Mouse (Mus musculus) neural tube, embryonic 11.5 days (tissue): ENCODE measurements around the gene Ptpa. TPM values are rescaled to one million over a fixed set of nuclear protein-coding genes. Genes with fewer than 3 reads are reported as not detected.
A peak's percentile ranks its signal among the peaks of the same experiment; 100 is the strongest.

Source experiments
- ATAC-seq: fragments of 200-750 bp; cut with Nextera tagmentation; 2 replicates; pipeline ENCODE4 v1.8.0; 2017; ENCODE audit warnings: moderate number of reproducible peaks, mild to moderate bottlenecking, moderate TSS enrichment, moderate library complexity; ENCODE audit not compliant: insufficient read depth, low FRiP score, low TSS enrichment
- DNase-seq: peaks from one replicate; pipeline ENCODE4 v3.0.0-alpha.2; 2015; ENCODE audit warnings: low spot score
- H3K27ac ChIP-seq: fragments of 300-500 bp; sonication (generic); 2 replicates; pipeline ENCODE4 v1.5.1; 2014; ENCODE audit warnings: low read depth, mild to moderate bottlenecking, low read length
- H3K27me3 ChIP-seq: fragments of 300-500 bp; sonication (generic); 2 replicates; pipeline ENCODE4 v1.6.1; 2014; ENCODE audit warnings: mild to moderate bottlenecking, low read length, mixed read lengths; ENCODE audit not compliant: control insufficient read depth, insufficient read depth
- H3K36me3 ChIP-seq: fragments of 300-500 bp; sonication (generic); 2 replicates; pipeline ENCODE4 v1.6.1; 2014; ENCODE audit warnings: mild to moderate bottlenecking, low read length, moderate library complexity, mixed read lengths; ENCODE audit not compliant: control insufficient read depth, insufficient read depth
- H3K4me1 ChIP-seq: fragments of 300-500 bp; sonication (generic); 2 replicates; pipeline ENCODE4 v1.6.1; 2014; ENCODE audit warnings: low read length, mixed read lengths; ENCODE audit not compliant: control insufficient read depth, insufficient read depth
- H3K4me2 ChIP-seq: fragments of 300-500 bp; sonication (generic); 2 replicates; pipeline ENCODE4 v1.6.1; 2014; ENCODE audit warnings: low read depth, mild to moderate bottlenecking, moderate library complexity
- H3K4me3 ChIP-seq: fragments of 300-500 bp; sonication (generic); 2 replicates; pipeline ENCODE4 v1.5.1; 2014; ENCODE audit warnings: low read depth, low read length
- H3K9ac ChIP-seq: fragments of 300-500 bp; sonication (generic); 2 replicates; pipeline ENCODE4 v1.6.1; 2014; ENCODE audit warnings: mild to moderate bottlenecking, low read length
- H3K9me3 ChIP-seq: fragments of 300-500 bp; sonication (generic); 2 replicates; pipeline ENCODE4 v1.6.1; 2016; ENCODE audit warnings: low read length; ENCODE audit not compliant: control insufficient read depth
- WGBS: fragments of 180-500 bp; shearing (Covaris S2); extraction: QIAGEN DNeasy Blood & Tissue Kit; methylation state at CpG from one replicate; pipeline ENCODE4 v1.1.7; 2014; 5-methylcytosine and 5-hydroxymethylcytosine counted together
- polyA plus RNA-seq: library from polyadenylated mRNA; unstranded; fragments of >200 nt; fragmentation: Nextera tagmentation; extraction: Ambion mirVana; gene quantifications from 2 replicates; pipeline ENCODE4 v1.2.1, GENCODE M21; 2014

Gene Ptpa
- polyA plus RNA-seq, 1 experiment from 2014 or later: 63.2 TPM

DNA sequence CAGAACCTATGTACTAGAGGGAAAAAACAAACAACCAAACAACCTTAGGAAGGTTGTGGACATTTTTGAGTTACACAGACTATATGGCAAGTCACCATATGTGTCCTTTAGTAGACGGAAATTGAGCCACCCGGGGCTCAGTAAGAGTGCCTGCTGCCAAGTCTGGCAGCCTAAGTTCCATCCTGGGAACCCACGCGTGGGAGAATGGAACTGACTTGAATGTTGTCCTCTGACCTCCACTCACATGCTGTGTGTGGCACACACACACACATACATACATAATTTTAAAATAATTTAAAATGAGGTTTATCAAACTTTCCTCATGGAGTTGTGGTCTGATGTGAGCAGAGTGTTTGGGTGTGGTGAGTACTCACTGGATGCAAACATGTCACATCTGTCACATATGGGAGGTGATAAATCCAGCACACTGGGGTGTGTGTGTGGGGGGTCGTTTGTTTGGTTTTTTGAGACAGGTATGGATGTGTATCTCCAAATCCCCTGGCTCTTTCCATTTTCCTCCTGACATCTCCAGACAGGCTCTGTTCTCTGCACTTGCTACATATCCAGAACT lies 1.8 kb downstream of the Ptpa start:
- Histone ChIP-seq H3K4me3 (no peak overlapping the region), H3K9ac (no peak overlapping the region), H3K4me1 (peaks cover 17% of the 10 kb centered on the region), H3K27me3 (no peaks in the 10 kb centered on the region), H3K4me2 (no peak overlapping the region), H3K27ac (no peak overlapping the region), H3K9me3 (no peaks in the 10 kb centered on the region), H3K36me3 (no peaks in the 10 kb centered on the region)
- ATAC-seq: no peak
- no peak for DNase-seq
- 73% methylated on average over 5 of the region's 5 CpGs for WGBS

GRCm38 (mm10) chr2:30418259-30418658 lies 2.4 kb downstream of the Ptpa start:
- ATAC-seq: no peak
- Histone ChIP-seq H3K9ac (no peak overlapping the region), H3K4me2 (no peak overlapping the region), H3K4me3 (no peak overlapping the region), H3K36me3 (no peaks in the 10 kb centered on the region), H3K4me1 (peaks cover 17% of the 10 kb centered on the region), H3K9me3 (no peaks in the 10 kb centered on the region), H3K27me3 (no peaks in the 10 kb centered on the region), H3K27ac (no peak overlapping the region)
- no peak for DNase-seq
- 77% methylated on average over 6 of the region's 6 CpGs for WGBS

DNA sequence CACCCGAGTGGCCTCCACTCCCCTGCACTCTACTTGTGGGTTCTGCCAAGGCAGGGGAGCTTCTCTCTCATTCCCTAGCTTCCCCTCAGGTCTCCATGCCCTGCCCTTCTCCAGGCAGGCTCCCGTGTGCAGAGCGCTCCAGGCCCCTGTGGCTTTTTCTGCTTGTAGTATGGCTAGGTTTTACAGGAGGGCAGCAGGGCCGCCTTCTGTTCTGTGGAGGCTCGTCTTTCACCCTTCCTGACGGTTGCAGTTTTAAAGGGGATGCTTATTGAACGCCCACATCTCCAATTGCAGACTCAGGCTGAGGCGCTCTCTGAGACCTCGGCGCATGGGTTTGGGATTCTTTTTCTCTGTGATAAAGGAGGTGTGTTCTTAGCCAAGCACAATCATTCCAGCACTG lies 3.3 kb downstream of the Ptpa start:
- H3K27me3 ChIP-seq: no peaks in the 10 kb centered on the region
- H3K4me1 ChIP-seq: peaks cover 17% of the 10 kb centered on the region
- DNase-seq: no peak
- WGBS: 17% methylated on average over 10 of the region's 10 CpGs
- H3K9me3 ChIP-seq: no peaks in the 10 kb centered on the region
- H3K27ac ChIP-seq: no peak overlapping the region
- no peaks in the 10 kb centered on the region for H3K36me3 ChIP-seq
- H3K4me3 ChIP-seq: no peak overlapping the region
- 0 out of 2 replicates have a peak overlapping the region, but pooled peaks have one; percentile 22 for H3K4me2 ChIP-seq
- ATAC-seq: no peak
- 0 out of 2 replicates have a peak overlapping the region, but pooled peaks have one; percentile 14 for H3K9ac ChIP-seq

GRCm38 (mm10) chr2:30421432-30421831 lies 5.6 kb downstream of the Ptpa start:
- no peaks in the 10 kb centered on the region for H3K27me3 ChIP-seq
- DNase-seq (no peak), ATAC-seq (no peak)
- H3K9ac ChIP-seq: no peak overlapping the region
- H3K36me3 ChIP-seq: peaks cover 2% of the 10 kb centered on the region; the same call in 1 of the 2 replicates
- no peak overlapping the region for H3K4me3 ChIP-seq
- H3K4me2 ChIP-seq: no peak overlapping the region
- WGBS: 73% methylated on average over 4 of the region's 4 CpGs
- H3K4me1 ChIP-seq: peaks cover 17% of the 10 kb centered on the region
- H3K27ac ChIP-seq: no peak overlapping the region
- no peaks in the 10 kb centered on the region for H3K9me3 ChIP-seq

DNA sequence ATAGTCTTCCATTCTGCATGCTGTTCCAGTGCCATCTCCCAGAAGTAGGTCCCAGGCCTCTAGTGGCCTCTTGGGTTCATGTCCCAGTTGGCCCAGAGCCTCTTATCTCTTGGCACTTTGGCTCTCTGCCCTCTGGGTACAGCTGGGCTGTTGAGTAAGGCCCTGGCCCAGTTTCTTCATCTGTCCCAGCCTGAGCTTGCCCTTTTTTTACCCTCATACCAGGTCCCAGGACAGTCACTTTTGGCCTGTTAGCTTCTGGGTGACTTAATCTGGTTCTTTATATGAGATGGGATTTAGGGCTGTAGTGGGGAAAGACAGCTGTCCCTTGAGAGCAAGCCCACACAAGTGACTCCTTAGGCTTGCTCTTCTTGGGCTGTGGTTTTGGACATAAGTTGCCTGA lies 13.3 kb downstream of the Ptpa start:
- Histone ChIP-seq H3K4me2 (no peak overlapping the region), H3K9ac (no peak overlapping the region), H3K27me3 (no peaks in the 10 kb centered on the region), H3K27ac (no peak overlapping the region), H3K4me1 (no peaks in the 10 kb centered on the region), H3K9me3 (no peaks in the 10 kb centered on the region), H3K4me3 (no peak overlapping the region), H3K36me3 (peaks cover 15% of the 10 kb centered on the region)
- DNase-seq: no peak
- ATAC-seq: no peak

GRCm38 (mm10) chr2:30435326-30436155 lies 19.7 kb downstream of the Ptpa start:
- Histone ChIP-seq H3K9me3 (no peaks in the 10 kb centered on the region), H3K4me1 (peaks cover 2% of the 10 kb centered on the region), H3K36me3 (peaks cover 27% of the 10 kb centered on the region), H3K27me3 (no peaks in the 10 kb centered on the region), H3K9ac (no peak overlapping the region), H3K27ac (no peak overlapping the region), H3K4me2 (no peak overlapping the region), H3K4me3 (no peak overlapping the region)
- WGBS: 49% methylated on average over 5 of the region's 5 CpGs
- ATAC-seq (peak; percentile 35; the same call in 1 of the 2 replicates), DNase-seq (peak; percentile 81)

GRCm38 (mm10) chr2:30436156-30436545 lies 20.3 kb downstream of the Ptpa start:
- H3K9me3 ChIP-seq: no peaks in the 10 kb centered on the region
- 87% methylated on average over 5 of the region's 5 CpGs for WGBS
- H3K4me1 ChIP-seq: peaks cover 8% of the 10 kb centered on the region
- H3K27me3 ChIP-seq: no peaks in the 10 kb centered on the region
- no peak for ATAC-seq
- no peak overlapping the region for H3K9ac ChIP-seq
- H3K27ac ChIP-seq: no peak overlapping the region
- no peak for DNase-seq
- H3K4me2 ChIP-seq: no peak overlapping the region
- H3K36me3 ChIP-seq: peaks cover 23% of the 10 kb centered on the region
- no peak overlapping the region for H3K4me3 ChIP-seq

- H3K27me3 ChIP-seq: no peaks in the 10 kb centered on the region
- H3K9ac ChIP-seq: no peak overlapping the region
- DNase-seq (no peak), ATAC-seq (no peak)
- H3K36me3 ChIP-seq: peaks cover 23% of the 10 kb centered on the region
- H3K4me1 ChIP-seq: peaks cover 13% of the 10 kb centered on the region
- H3K4me2 ChIP-seq: no peak overlapping the region
- WGBS: 88% methylated on average over 4 of the region's 4 CpGs
- H3K9me3 ChIP-seq: no peaks in the 10 kb centered on the region
- no peak overlapping the region for H3K4me3 ChIP-seq
- no peak overlapping the region for H3K27ac ChIP-seq
These were observed 21.0 kb downstream of the Ptpa start for GRCm38 (mm10) chr2:30436809-30437208.

DNA sequence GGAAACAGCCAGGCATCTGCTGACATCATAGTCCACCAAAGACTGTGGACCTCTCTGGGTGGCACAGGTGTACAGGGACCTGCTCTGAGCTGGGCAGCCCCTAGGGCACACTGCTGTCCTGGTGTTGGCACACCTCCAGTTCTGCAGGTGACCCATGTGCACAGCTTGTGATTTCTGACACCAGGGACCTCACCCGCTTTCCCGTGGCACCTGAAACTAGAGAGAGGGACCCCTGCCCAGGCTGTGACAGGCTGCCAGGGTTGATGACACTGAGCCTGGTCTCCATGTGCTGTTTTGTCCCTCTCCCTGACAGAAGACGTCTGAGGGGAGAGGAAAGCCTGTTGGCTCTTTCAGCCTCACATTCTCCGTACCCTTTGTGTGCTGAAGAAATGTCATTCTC lies 22.0 kb downstream of the Ptpa start:
- peaks cover 23% of the 10 kb centered on the region for H3K36me3 ChIP-seq
- no peaks in the 10 kb centered on the region for H3K9me3 ChIP-seq
- H3K4me2 ChIP-seq: no peak overlapping the region
- no peak overlapping the region for H3K27ac ChIP-seq
- WGBS: 91% methylated on average over 4 of the region's 4 CpGs
- no peaks in the 10 kb centered on the region for H3K27me3 ChIP-seq
- no peak for DNase-seq
- H3K4me1 ChIP-seq: peaks cover 23% of the 10 kb centered on the region
- H3K4me3 ChIP-seq: no peak overlapping the region
- no peak overlapping the region for H3K9ac ChIP-seq
- ATAC-seq: no peak
